Mouse (Mus musculus) megakaryocyte progenitor cell, adult 5-6 weeks (primary cell): Measurements from ENCODE around the gene Sorbs1. TPM values are rescaled to one million over a fixed set of nuclear protein-coding genes. Genes with fewer than 3 reads are reported as not detected.

ENCODE experiments used
- total RNA-seq, 2 experiments: library from RNA; stranded (forward) in 1 of 2; stranded (reverse) in 1 of 2; fragments of 157-497, 149-512 nt in 1 of 2; fragments of 200-1000 nt in 1 of 2; gene quantifications; 2 replicates each; pipeline versions ENCODE4 v1.2.3 to v1.2.4; 2015 to 2017

The Sorbs1 gene
- total RNA-seq, 2 experiments from 2014 or later = 0.42 to 3.3 TPM

Other genes with a start within 250 kb of the Sorbs1 start
- gene Pdlim1, start 241.9 kb downstream of the Sorbs1 start, total RNA-seq (2015) = 49.9 and 83.4 TPM in 2 replicates
- 36.9 and 46.5 TPM in 2 replicates for gene Pdlim1, start 241.9 kb downstream of the Sorbs1 start, total RNA-seq (2017)
- gene Aldh18a1, start 74.7 kb upstream of the Sorbs1 start, total RNA-seq (2015) = 35.5 and 39.4 TPM in 2 replicates
- 34.3 and 44.5 TPM in 2 replicates for gene Aldh18a1, start 74.7 kb upstream of the Sorbs1 start, total RNA-seq (2017)
- gene Tctn3, start 98.5 kb upstream of the Sorbs1 start, total RNA-seq (2015) = 4.7 and 7.5 TPM in 2 replicates
- 5.3 and 6.6 TPM in 2 replicates for gene Tctn3, start 98.5 kb upstream of the Sorbs1 start, total RNA-seq (2017)
- 6.4 and 7.9 TPM in 2 replicates for gene Entpd1, start 98.6 kb upstream of the Sorbs1 start, total RNA-seq (2015)
- gene Entpd1, start 98.6 kb upstream of the Sorbs1 start, total RNA-seq (2017) = 7.5 and 19.3 TPM in 2 replicates
- 0.15 and 0.81 TPM in 2 replicates for gene Cc2d2b, start 235.0 kb upstream of the Sorbs1 start, total RNA-seq (2015)
- gene Cc2d2b, start 235.0 kb upstream of the Sorbs1 start, total RNA-seq (2017) = 0.37 TPM in 1 of 2 replicates, not detected in the other